Mouse (Mus musculus) right cerebral cortex, postnatal 36 days (tissue): ENCODE measurements at regions not wholly inside any gene's neighbourhood (a gene's known extent, or its start where the extent isn't known, plus 50 kb on each side); places are given as distances from the start of the nearest gene placed in this dataset.
"Not testable (repeated sequence)": the region's sequence is repeated elsewhere in the genome, so short reads cannot be mapped to it uniquely, and the experiment has no call there.

Source experiments
- DNase-seq, 2 experiments: peaks; one replicate each; pipeline ENCODE4 v3.0.0; 2022; ENCODE audit warnings: low spot score in 2 of 2, mixed read lengths in 1 of 2

DNA sequence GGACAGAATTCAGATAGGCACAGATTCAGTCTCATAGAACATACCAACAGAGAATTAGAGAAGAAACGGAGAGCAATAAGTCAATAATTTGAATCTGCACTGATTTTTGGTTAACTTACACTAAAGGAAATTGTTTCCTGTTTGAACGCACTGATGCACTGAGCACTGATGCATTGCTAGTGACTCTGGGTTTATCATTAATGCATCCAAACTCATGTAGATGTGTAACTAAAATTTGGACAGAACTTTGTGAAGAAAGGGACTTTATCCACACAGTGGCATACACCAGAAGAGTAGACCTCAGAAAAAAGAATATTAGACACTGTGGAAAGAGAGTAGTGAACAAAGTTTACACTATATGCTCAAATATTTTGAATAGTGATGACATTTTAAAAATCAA lies 364.2 kb downstream of the Casp12 start:
- DNase-seq, result no peak

DNA sequence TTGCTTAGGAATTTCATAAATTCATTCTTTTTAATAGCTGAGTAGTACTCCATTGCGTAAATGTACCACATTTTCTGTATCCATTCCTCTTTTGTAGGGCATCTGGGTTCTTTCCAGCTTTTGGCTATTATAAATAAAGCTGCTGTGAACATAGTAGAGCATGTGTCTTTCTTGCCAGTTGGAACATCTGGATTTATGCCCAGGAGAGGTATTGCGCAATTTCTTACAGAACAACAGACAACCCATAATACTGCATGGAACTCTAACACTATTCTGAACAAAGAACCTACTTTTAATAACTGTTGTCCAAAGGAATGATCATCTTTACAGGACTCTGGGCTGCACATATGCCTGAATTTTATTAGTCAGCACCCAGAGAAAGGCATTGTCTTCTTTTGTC lies 373.4 kb downstream of the Casp12 start:
- not testable (repeated sequence) for DNase-seq

DNA sequence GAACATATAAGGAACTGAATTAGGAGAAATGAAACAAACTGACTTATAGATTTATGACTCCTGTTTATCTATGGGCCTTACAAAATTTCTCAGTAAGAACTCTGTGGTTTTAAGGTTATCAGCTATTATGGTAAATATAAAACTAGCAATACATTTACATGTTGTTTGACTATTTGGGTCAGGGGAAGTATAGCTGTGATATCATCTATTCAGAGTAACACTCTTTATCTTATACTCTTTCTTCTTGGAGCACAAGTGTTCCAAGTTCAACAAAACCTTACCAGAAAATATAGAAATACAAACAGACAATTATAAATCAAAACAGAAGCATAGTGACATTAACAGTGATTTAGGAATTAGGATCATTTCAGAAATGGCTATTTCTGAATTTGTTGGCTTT lies 383.6 kb downstream of the Casp12 start:
- DNase-seq, result no peak

DNA sequence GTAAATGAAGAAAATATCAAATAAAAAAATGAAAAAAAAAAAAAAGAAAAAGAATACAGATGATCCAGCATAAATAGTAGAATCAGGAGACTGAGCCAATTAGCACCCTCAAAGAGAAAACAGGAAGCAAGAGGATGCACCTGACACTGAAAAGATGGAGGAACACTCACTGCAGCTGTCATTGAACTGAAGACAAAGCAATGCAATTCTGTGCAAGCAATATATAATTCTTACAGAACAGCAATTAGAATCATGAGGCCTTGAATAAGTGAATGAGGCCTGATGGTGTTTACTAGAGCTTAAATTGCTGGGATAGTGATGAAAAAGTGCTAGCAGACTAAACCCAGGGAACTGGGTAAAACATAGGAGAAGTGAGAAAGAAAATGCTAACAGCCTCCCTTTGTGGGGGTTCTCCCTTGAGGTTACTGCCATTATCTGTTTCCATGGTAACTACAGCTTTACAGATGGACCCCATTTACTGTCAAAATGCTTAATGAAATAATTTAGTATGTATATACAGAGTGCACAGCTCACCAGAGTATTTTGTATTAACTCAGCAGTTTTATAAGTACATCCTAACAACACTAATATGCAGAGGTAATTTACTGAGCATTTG lies 407.6 kb downstream of the Casp12 start:
- no peak for DNase-seq

DNA sequence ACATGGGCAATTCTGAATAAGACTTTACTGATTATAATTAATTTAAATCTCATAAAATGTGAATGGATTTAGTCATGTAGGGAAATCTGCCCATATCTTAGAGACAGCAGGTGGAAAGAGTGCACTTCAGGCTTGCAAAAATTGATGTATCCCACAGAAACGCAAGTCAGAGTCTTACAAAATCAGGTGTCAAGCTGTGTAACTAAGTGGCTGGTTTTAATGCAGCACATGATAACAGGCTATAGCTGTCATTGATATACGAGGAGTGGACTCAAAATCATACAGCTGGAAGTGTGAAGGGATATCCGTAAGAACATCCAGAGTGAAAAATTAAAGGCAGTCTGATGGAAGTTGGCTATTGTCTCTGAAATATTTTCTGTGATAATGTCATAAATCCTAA lies 408.6 kb downstream of the Casp12 start:
- DNase-seq, result no peak

DNA sequence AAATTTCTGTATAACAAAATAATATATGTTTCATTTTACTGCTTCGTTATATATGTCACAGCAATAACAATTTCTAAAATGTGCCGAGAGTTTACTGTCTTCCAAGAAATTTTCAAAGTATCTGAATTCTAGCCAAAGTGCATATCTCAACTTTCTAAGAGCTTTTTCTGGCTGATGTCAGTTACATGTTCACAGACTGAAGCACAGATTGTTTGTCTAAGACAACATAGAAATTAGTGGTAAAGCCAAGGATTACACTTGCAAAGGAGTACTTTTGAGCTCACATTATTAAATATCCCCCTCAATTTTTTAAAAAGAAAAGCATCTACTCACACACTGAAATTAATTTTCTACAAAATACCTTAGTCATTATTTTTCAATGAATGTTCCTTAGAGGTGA lies 407.2 kb upstream of the Pdgfd start:
- DNase-seq, result no peak

DNA sequence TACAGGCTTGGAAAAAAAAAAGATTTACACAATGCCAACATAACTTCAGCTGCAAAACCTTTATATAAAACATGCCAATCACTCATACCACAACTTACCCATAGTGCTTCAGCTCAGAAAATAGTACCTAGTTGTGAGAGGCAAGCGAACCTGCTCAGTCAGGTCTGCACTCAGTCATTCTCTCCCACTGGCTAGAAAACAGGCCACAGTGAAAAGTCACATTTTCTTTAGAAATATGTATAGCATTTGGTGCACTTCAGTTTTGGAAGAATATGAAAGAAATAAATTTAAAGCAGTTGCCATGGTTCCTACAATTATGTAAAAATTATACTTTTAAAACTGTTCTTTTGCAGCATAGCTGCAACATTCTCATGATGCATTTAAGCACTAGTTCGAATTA lies 398.5 kb upstream of the Pdgfd start:
- no peak for DNase-seq

DNA sequence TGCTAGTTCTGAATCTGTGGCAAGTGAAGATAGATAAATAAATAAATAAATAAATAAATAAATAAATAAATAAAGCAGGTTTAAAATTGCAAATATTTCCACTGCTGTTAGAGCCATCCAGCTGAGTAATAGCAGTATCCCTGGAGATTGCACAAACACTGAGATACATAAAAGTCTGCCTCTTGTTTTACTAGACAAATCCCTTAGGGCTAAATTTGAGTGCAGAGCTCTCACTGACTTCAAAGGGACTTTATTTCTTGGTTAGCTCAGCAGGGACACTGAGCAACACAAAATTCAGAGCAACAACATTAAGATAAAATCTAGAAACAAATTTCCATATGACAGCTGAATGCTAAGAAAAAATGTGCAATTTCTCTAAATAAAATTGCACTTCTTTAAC lies 397.2 kb upstream of the Pdgfd start:
- DNase-seq, result no peak
